Mouse (Mus musculus) spleen, adult 2 months (tissue): ENCODE data around the gene Vti1a.

ENCODE experiments used
- CTCF ChIP-seq: fragments of 200-500 bp; IDR thresholded peaks from 2 replicates; pipeline ENCODE4 v1.5.1; 2011; ENCODE audit warnings: mild to moderate bottlenecking, inconsistent platforms; ENCODE audit not compliant: insufficient read depth, insufficient read length, insufficient replicate concordance; ENCODE audit errors: extremely low read depth
- POLR2A ChIP-seq: fragments of 200-500 bp; IDR thresholded peaks from 2 replicates; pipeline ENCODE4 v1.6.1; 2011; ENCODE audit warnings: low read depth, low read length, inconsistent platforms

- TF ChIP-seq POLR2A (no peak), CTCF (no peak)
Measured at GRCm38 (mm10) chr19:55484559-55484958, 168.5 kb downstream of the Vti1a start.
